Mouse (Mus musculus) megakaryocyte progenitor cell, adult 5-6 weeks (primary cell): Measurements from ENCODE around the gene Eps15l1. TPM values are rescaled to one million over a fixed set of nuclear protein-coding genes. Genes with fewer than 3 reads are reported as not detected.

ENCODE experiments used
- ATAC-seq: replicated peaks from 2 replicates; pipeline ENCODE4 v1.8.0; 2016; ENCODE audit warnings: mild to moderate bottlenecking, moderate TSS enrichment, inconsistent platforms; ENCODE audit not compliant: poor library complexity
- total RNA-seq, 2 experiments: library from RNA; stranded (forward) in 1 of 2; stranded (reverse) in 1 of 2; fragments of 157-497, 149-512 nt in 1 of 2; fragments of 200-1000 nt in 1 of 2; gene quantifications; 2 replicates each; pipeline versions ENCODE4 v1.2.3 to v1.2.4; 2015 to 2017

Gene Eps15l1
- 44.6 and 57.1 TPM in 2 replicates for total RNA-seq (2015)
- total RNA-seq (2017): 35.2 and 41.4 TPM in 2 replicates

GRCm38 (mm10) chr8:72421362-72422335 is at the start of gene Eps15l1:
Gene Eps15l1, minus strand, starts transcription at chr8:72421460.
- peak; percentile 93 for ATAC-seq

GRCm38 (mm10) chr8:72470684-72471083 is 49.4 kb upstream of the Eps15l1 start:
- ATAC-seq: no peak

- no peak for ATAC-seq
These were observed 48.7 kb upstream of the Eps15l1 start for GRCm38 (mm10) chr8:72469984-72470383.

DNA sequence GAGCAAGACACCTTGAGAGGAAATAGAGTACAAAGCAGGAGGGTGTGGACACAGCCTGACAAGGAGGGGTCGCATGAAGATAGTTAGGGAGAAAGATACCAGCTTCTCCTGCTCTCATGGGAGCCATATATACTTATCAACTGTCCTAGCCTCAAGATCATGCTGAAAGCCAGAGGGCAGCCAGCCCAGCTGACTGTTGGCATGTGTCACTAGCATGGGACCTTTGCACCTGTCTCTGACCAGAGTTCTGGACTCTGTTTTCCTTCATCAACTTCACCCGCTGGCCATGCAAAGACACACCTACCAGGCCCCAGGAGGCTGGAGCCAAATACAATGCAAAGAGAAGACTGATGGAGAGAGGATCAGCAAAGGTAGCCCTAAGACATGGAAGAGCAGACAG is 48.0 kb upstream of the Eps15l1 start:
- ATAC-seq: no peak

DNA sequence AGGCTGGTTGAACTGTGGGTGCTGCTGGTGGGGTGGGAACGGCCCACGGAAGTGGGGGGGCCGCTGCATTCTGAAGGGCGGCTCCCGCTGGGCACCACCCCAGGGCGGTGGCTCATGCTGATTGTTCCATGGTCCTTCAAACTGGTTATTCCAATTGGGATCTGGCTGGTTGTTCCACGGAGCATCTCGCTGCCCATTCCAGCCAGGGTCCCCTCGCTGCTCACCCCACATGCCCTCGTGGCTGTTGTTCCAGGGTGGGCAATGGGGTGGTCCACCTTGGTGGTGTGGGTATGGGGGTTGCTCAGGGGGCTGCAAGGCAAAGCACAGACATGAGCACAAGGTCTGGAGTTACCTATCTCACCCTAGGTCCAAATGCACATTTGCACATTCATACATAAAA is 43.0 kb upstream of the Eps15l1 start:
- ATAC-seq: no peak

DNA sequence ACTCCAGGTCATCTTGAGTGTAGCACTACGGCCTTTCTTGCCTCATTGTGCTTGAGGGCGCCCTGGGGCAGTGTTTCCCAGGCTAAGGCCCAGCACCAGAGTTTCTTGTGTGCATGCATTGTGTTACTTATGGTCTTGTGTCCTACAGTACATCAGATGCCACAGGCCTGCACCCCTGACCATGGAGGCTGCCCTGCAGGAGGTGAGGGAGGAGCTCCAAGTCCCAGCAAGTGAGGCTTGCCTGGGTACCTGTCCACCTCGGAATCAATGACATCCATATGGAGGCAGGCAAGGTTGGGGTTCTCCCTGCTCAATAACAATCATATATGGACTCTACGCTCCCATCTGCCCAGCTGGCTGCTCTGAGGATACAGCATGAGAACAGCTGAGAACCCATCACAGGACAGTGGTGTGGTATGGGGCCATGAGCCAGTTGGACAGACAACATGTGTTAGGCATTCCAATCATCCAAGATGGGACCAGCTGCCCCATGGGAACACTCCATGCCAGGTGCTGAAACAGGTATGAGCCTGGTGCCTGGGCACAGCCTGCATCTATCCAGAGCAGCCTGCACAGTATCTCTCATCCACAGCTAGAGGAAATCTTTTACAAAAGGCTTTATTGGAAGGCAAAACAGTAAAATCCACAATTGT is 38.7 kb upstream of the Eps15l1 start:
- ATAC-seq: no peak

GRCm38 (mm10) chr8:72458457-72458856 is 37.2 kb upstream of the Eps15l1 start:
- ATAC-seq: no peak

GRCm38 (mm10) chr8:72457806-72458205 is 36.5 kb upstream of the Eps15l1 start:
- no peak for ATAC-seq

DNA sequence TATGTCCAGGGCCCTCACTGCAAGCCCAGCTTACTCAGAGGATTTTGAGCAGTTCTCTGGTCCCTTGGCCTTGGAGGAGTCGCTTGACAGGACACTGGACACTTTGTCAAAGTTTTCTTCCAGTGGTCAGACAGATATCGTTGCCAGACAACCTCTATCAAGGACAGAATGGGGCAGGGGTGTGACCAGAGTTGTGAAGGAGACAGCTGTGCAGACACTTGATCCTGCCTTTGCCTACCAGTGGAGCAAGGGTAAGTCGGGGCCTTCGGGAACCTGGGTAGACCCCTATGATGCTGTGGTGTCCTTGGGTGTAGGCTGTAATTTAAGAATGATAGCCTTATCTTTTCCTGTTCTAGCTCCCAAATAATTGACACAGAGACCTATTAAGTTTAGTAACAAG is 34.1 kb upstream of the Eps15l1 start:
- ATAC-seq: no peak

- no peak for ATAC-seq
These were observed 32.6 kb upstream of the Eps15l1 start for GRCm38 (mm10) chr8:72453904-72454303.

DNA sequence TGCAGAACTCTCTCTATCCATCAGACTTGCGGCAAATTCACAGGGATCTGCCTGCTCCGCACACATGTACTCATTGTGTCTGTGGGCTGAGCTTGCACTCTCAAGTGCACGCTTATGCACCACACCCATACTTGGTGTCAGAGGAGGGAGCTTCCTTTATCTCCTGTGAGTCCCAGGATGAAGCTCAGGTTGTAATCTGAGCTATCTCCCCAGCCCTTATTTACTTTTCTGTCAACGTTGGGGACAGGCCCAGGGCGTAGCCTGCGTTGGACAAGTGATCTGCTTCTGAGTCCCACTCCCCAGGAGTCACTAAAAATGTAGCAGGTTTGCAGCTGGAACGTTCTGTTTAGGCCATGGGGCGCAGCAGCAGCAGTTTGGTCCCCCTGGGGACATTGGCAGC is 30.3 kb upstream of the Eps15l1 start:
- peak; percentile 52 for ATAC-seq

DNA sequence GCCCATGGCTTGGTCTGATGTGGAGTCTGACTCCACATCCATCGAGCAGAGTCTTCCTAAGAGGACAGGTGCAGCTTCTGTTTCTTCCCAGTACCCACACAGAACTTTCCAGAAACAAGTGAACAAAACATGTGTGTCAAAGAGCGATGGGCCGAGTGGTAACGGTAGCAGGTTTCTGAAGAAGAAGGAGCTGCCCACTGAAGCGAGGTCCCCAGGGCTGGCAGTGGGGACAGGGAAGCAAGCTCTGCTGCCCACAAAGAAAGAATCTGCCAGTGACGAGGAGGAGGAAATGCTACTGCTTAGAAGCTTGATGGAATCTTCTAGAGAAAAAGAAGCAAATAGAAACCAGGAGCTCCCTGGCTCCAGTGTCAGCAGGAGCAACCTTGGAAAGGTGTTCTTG is 23.8 kb upstream of the Eps15l1 start:
- no peak for ATAC-seq

DNA sequence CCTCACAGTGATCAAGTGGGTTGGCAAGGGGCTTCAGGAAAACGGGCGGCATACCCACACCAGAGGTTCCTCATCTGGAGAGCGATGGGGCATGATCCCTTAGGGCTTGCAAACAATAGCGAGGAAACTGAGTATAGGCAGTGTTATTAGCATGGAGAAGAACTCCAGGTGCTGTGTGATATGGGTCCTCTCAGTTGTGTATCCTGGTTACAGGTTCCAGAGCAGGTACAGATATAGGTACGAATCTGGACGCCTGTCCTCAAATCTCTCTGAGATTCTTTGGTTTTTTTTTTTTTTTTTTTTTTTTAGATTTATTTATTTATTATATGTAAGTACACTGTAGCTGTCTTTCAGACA is 22.7 kb upstream of the Eps15l1 start:
- no peak for ATAC-seq

- peak; percentile 99 for ATAC-seq
These were observed 22.2 kb upstream of the Eps15l1 start, which contains the start of the genes Calr3 and 1700030K09Rik for GRCm38 (mm10) chr8:72443338-72443993. Gene Calr3, minus strand, starts transcription at chr8:72443870. Gene 1700030K09Rik, plus strand, starts transcription at chr8:72443880.

GRCm38 (mm10) chr8:72438248-72439015 is 17.2 kb upstream of the Eps15l1 start:
- ATAC-seq: no peak

DNA sequence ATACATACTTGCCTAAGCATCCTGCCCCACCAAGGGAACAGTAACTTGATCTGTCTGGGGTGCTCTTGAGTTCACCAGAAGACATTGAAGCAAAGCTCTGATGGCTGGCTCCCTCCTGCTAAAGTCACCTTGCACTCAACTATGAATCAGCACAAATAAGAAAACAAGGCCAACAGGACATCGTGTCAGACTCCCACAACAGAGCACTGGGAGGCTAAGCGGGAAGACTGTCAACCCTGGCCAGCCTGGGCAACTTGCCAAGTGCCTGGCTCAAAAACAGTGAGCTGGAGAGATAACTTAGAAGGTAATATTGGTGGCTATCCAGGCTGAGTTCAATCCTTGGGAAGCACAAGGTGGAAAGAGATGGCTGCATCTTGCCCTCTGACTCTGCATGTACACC is 13.7 kb upstream of the Eps15l1 start:
- peak; percentile 77 for ATAC-seq

GRCm38 (mm10) chr8:72429676-72430075 is 8.4 kb upstream of the Eps15l1 start:
- no peak for ATAC-seq

- peak; percentile 25; the same call in 1 of the 2 replicates for ATAC-seq
These were observed 1.7 kb upstream of the Eps15l1 start for GRCm38 (mm10) chr8:72422926-72423325.

DNA sequence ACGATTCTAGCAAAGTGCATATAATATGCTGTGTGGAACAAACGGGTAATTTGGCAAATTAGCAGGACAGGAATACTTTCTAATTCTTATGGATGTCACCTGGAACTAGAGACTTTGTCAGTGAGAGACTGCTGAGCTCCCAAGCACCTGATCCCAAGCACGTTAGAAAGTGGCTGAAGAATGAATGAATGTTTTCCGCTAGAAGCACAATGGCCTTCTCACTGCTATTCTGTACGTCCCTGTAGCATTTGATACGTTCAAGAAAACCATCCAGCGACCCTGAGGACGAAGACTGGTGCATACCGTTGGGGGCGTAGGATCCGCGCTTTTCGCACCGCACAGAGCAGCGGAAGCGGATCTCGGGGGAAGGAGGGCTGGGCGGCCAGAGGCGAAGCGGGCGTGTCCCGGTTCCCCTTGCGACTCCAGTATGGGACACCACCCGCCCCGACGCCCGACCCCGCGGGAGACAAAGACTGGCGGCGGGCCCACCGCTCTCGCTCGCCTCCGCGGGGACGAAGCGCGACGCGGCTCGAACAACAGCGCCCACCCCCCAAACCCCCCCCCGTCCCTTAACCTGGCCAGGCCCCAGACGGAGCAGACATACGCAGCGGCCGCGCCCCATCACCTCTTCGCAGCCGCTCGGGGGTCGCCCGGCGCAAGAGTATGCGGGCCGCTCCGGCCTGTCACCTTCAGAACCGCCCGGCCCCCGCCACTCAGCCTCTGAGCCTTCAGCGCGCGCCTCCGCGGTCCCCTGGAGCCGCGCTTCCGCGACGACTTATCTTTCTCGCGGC is 494 bp downstream of the Eps15l1 start:
- ATAC-seq: peak; percentile 38; the same call in 1 of the 2 replicates

- no peak for ATAC-seq
These were observed 3.2 kb downstream of the Eps15l1 start for GRCm38 (mm10) chr8:72418073-72418472.
